34 mouse cellular contexts compared by ENCODE assay signal in genomic region chr10:11922132-11922531, GRCm38 (mm10).
"Had no signal": no experiment of that assay in that cellular context is flagged by ENCODE, and none has a peak within 500 bp of the region (broad histone marks: within the 10 kb centered on the region; RNA-seq: fewer than 3 reads in every experiment).

No protein-coding gene starts in this region.

- ATAC-seq: hindbrain, embryonic 16.5 days; hindbrain, postnatal 0 days; inflammation-experienced regulatory T-cells, adult 6 months; intestine, embryonic 15.5 days; intestine, embryonic 16.5 days; intestine, postnatal 0 days had no signal

- DNase-seq: heart, postnatal 10 days; heart, postnatal 14 days; heart, postnatal 36 days; heart, postnatal 4 days; kidney, adult 11 months; kidney, adult 18-20 months; kidney, adult 2 months; kidney, adult 8-10 months; kidney, adult 9 months; kidney, postnatal 10 days; kidney, postnatal 14 days; kidney, postnatal 25 days; kidney, postnatal 36 days; kidney, postnatal 4 days; layer of hippocampus, adult 9-11 months; layer of hippocampus, postnatal 36 days had no signal

- H3K36me3 ChIP-seq: heart, embryonic 12.5 days; heart, embryonic 13.5 days; heart, embryonic 15.5 days; hindbrain, embryonic 10.5 days; hindbrain, embryonic 12.5 days; hindbrain, embryonic 13.5 days; hindbrain, embryonic 15.5 days; intestine, embryonic 15.5 days; kidney, embryonic 15.5 days had no signal

- H3K4me3 ChIP-seq: heart, embryonic 12.5 days; heart, embryonic 13.5 days; heart, embryonic 15.5 days; hindbrain, embryonic 10.5 days; hindbrain, embryonic 12.5 days; hindbrain, embryonic 13.5 days; hindbrain, embryonic 15.5 days; intestine, embryonic 15.5 days; kidney, embryonic 15.5 days; layer of hippocampus, adult 2 months; left cerebral cortex, adult 2 months had no signal

- H3K4me2 ChIP-seq: heart, embryonic 12.5 days; heart, embryonic 13.5 days; heart, embryonic 15.5 days; hindbrain, embryonic 12.5 days; hindbrain, embryonic 13.5 days; hindbrain, embryonic 14.5 days; hindbrain, embryonic 15.5 days; intestine, embryonic 15.5 days; kidney, embryonic 15.5 days had no signal

- H3K9me3 ChIP-seq: heart, embryonic 12.5 days; heart, embryonic 13.5 days; heart, embryonic 15.5 days; hindbrain, embryonic 10.5 days; hindbrain, embryonic 12.5 days; hindbrain, embryonic 13.5 days; hindbrain, embryonic 15.5 days; intestine, embryonic 15.5 days; kidney, embryonic 15.5 days had no signal

- H3K27ac ChIP-seq: heart, embryonic 13.5 days; heart, embryonic 15.5 days; hindbrain, embryonic 10.5 days; hindbrain, embryonic 12.5 days; hindbrain, embryonic 13.5 days; hindbrain, embryonic 14.5 days; hindbrain, embryonic 15.5 days; hindbrain, postnatal 0 days; intestine, embryonic 15.5 days; kidney, embryonic 15.5 days; kidney, postnatal 0 days; layer of hippocampus, adult 2 months; left cerebral cortex, adult 2 months had no signal

- H3K9ac ChIP-seq: heart, embryonic 12.5 days; heart, embryonic 13.5 days; heart, embryonic 15.5 days; hindbrain, embryonic 12.5 days; hindbrain, embryonic 13.5 days; hindbrain, embryonic 14.5 days; hindbrain, embryonic 15.5 days; intestine, embryonic 15.5 days; kidney, embryonic 15.5 days had no signal

- H3K4me1 ChIP-seq: heart, embryonic 12.5 days; heart, embryonic 13.5 days; heart, embryonic 15.5 days; hindbrain, embryonic 12.5 days; hindbrain, embryonic 13.5 days; hindbrain, embryonic 15.5 days; intestine, embryonic 15.5 days; kidney, embryonic 15.5 days had no signal

- H3K27me3 ChIP-seq: heart, embryonic 12.5 days; heart, embryonic 13.5 days; heart, embryonic 15.5 days; hindbrain, embryonic 12.5 days; hindbrain, embryonic 13.5 days; hindbrain, embryonic 15.5 days; intestine, embryonic 15.5 days; kidney, embryonic 15.5 days had no signal
